Mouse (Mus musculus) cerebellum, postnatal 10 days (tissue): Measurements from ENCODE around the gene Clic4.
A peak's percentile ranks its signal among the peaks of the same experiment; 100 is the strongest.

ENCODE experiments used
- DNase-seq, 2 experiments: peaks; one replicate each; pipeline ENCODE4 v3.0.0; 2021; ENCODE audit warnings: mixed read lengths in 2 of 2

The Clic4 gene

GRCm38 (mm10) chr4:135272640-135273306 is at the start of gene Clic4:
Gene Clic4, minus strand, starts transcription at chr4:135272814.
- DNase-seq: peak; percentile 96 to 98

DNA sequence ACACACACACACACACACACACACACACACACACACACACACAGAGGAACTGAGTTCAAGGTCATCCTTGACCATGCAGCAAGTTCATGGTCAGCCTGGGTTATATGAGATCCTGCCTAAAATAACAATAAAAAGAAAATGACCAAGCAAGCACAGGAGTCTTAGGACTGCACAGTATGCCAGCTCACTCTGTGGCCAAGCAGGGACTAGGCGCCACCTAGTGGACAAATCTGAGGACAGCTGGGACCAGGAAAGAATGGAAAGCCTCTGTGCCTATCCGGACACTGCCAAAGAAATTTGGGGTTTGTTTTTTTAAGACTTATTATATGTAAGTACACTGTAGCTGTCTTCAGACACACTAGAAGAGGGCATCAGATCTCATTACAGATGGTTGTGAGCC is 45.4 kb upstream of the Clic4 start:
- peak; percentile 83 to 89 for DNase-seq

- peak; percentile 38 to 42 for DNase-seq
These were observed 44.9 kb upstream of the Clic4 start for GRCm38 (mm10) chr4:135317539-135317938.

DNA sequence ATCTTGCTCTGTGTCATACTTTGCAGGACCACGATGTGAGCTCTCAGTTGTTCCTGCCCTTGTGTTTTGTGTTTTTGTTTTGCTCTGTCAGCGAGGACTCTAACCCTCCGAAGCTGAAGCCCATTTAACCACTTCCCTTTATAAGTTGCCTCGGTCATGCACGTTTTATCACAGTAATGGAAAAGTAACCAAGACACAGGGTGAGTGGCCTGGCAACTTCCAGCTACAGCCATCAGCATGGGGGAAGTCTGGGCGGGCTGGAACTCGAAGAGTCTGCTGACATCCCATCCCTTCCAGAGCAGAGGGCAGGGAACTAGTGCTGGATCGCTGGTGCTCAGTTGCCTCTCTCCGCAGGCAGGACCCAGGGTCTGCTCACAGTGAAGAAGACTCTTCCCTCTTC is 42.7 kb upstream of the Clic4 start:
- no peak for DNase-seq

DNA sequence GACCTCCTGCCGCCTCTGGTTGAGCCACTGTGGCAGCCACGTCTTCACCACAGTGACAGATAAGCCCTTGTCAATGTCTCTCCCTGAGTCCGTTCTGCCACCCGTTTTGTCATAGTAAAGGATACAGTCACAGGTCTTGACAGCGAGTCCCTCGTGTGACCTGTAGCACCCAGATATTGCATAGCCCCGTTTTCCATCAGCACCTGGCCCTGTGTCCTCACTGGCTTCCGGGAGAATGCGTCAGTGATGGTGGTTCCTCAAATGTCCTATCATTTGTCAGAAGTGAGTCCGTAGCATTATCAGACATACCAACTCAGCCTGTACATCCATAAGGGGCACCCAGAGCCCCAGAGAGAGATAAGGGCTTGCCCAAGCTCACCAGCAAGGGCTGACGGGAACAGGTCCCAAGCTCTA is 41.8 kb upstream of the Clic4 start:
- no peak for DNase-seq

GRCm38 (mm10) chr4:135313761-135314241 is 41.2 kb upstream of the Clic4 start:
- DNase-seq: no peak

- DNase-seq: no peak
These were observed 40.6 kb upstream of the Clic4 start for GRCm38 (mm10) chr4:135313111-135313691.

- peak; percentile 63 to 75 for DNase-seq
These were observed 40.1 kb upstream of the Clic4 start for GRCm38 (mm10) chr4:135312706-135313105.

- no peak for DNase-seq
These were observed 37.8 kb upstream of the Clic4 start for GRCm38 (mm10) chr4:135310371-135310770.

- DNase-seq: no peak
These were observed 37.1 kb upstream of the Clic4 start for GRCm38 (mm10) chr4:135309726-135310125.

GRCm38 (mm10) chr4:135309112-135309659 is 36.6 kb upstream of the Clic4 start:
- DNase-seq: no peak

GRCm38 (mm10) chr4:135306971-135307632 is 34.5 kb upstream of the Clic4 start:
- peak in 1 of 2 experiments; percentile 18 for DNase-seq

DNA sequence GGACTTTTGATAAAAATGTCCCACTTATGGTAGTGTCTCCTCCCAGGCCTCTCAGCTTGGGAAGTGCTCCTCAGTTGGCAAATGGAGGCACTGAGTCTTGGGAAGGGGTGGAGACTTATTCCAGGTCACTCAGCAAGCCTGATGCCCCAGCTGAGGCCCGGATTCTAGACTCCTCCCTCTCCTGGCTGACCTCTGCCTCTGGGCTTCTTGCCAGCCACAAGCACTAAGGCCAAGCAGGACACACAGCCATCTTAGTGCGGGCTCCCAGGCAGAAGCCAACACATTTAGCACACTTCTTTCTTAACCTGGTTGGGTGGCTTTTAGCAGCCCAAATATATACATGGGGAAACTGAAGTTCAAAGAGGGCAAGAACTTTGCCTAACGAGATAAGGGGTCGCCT is 33.9 kb upstream of the Clic4 start:
- DNase-seq: peak; percentile 40 to 54

- no peak for DNase-seq
These were observed 29.6 kb upstream of the Clic4 start for GRCm38 (mm10) chr4:135302261-135302660.

DNA sequence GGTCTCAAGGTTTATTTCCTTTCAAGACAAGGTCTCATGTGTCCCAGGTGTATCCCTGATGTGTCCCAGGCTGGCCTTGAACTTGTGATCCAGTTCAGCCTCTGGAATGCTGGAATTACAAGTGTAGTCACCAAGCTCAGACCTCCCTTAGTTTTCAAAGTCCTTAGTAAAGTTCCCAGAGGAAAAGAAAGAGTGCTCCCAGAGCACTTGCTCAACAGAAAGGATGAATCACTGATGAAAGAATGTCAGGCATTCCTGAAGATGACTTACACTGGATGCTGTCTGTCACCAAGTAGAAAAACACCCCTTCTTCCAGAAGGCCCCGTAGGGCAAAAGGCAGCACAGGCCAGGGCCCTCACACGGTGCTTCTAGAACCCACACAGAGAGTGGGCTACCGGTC is 28.6 kb upstream of the Clic4 start:
- DNase-seq: no peak

DNA sequence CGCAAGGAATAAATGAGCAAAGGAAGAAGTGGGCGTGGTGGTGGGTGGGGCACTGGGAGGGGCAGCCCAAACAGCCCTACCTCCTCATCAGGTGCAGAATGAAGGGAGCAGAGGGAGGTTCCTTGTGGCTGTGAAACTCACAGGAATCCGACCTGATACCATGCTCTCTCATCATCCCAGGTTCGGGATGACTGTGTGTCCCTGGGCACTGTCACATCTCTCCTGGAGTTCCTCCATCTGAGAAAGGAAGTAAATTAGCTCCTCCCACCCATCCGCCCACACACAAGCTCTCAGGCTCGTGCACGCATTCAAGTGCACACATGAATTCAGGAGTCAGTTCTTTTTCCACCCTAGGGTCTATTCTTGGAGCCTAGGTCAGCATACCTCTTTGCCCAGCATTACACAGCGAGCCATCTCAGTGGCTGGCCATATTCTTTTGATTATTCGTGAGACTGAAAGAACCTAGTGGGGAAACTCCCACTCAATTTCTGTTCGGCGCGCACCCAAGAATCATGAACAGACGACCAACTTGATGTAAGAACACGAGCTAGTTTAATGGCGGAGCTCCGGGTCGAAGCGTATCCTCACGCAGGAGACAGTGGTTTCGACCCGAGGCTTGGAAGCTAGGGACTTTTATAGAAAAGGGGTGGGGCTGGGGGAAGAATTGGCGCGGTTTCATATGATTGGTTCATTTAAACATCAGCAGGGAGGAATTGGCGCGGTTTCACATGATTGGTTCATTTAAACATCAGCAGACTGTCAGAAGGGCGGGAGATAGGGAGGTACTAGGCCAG is 27.8 kb upstream of the Clic4 start:
- no peak for DNase-seq

- DNase-seq: no peak
These were observed 26.1 kb upstream of the Clic4 start for GRCm38 (mm10) chr4:135298680-135299079.

DNA sequence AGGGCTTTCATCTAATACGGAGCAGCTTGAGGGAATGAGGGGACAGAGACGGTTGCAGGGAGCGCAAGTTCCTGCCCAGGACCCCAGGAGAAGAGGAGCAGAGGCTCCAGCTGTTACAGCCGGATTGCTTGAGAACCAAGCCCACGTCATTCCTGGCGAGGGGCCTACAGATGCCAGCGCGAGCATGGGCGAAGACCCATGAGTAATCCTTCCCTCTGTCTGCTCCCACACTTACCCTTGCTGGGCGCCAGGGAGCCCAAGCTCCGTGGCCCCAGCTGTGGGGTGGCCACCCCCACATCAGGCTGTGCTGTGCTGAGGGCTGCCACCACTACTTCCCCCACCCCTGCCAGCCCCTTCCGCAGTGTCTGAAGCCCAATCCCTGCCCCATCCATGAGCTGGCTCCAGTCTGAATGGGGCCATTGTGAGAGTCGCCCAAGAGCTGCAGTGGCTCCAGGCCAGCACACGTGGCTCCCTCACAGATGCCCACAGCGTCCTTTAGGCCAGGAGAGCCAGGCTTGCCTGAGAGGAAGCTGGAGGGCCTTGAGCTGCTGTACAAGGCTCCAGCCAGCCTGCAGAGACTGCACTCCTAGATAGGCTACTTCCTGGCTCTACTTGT is 25.4 kb upstream of the Clic4 start:
- peak; percentile 70 to 82 for DNase-seq

DNA sequence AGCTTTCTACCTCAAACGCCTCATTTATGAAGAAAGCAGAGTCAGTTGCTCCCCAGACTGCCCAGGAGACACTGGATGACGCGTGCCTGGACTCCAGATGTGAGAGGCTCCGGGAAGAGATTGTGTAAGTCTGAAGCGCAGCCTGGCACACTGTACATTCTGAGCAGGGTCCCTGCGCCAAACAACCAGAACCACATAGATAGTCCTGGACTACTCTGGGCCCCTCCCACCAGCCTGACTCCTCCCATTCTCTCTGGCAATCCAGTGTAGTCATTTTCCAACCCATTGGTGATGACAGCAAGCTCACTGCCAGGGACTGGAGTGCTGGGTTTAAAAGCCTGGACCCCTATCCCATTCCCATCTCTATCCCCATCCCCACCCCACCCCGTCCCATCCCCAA is 24.5 kb upstream of the Clic4 start:
- DNase-seq: peak in 1 of 2 experiments; percentile 27

- DNase-seq: no peak
These were observed 24.0 kb upstream of the Clic4 start for GRCm38 (mm10) chr4:135296565-135296964.

DNA sequence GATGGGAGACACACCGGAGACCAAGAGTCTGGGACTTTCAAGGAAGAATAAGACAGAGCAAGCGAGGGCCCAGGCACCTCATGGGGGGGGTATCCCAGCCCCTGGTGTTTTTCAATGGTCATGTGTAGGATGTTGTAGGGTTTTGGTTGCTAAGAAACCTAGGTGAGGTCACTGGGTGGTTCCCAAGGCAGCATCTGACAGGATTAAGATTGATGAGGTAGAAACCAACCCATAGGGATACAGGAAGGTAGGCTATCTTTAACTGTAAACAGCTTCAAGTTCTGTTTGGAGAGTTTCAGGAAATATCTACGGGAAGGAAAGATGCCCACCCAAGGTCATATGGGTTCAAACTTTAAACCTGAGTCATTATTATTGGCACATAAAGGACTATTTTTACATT is 21.2 kb upstream of the Clic4 start:
- DNase-seq: no peak

DNA sequence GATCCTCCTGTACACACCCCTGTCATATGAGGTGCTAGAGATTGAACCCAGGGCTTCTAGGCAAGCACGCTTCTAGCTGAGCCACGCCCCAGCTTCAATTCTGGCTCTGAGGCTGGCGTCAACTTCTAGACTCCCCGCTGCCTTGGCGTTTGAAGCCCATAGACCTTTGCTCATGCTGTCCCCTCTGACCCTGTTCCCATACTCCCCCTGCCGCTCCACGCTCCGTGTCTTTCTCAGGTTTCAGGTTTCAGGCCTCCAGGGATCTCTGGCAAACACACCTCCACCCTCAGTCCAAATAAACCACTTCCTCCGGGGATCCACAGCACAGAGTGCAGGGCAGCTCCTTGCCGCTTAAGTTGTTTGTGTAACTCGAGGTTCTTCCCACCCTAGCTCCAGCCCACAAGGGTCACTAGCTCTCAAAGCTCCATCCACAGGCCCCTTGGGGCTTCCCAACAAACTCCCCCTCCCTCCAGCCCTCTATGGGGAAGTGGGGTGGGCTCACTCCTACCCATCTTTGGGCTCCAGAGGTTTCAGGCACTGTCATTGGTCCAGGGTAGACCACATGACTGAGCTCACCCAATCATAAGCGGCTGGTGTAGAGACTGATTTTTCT is 20.0 kb upstream of the Clic4 start:
- no peak for DNase-seq
